Mouse (Mus musculus) bone marrow, adult 2 months (tissue): ENCODE data around the gene Atp6v1a.

ENCODE experiments used
- CTCF ChIP-seq: fragments of 200-500 bp; IDR thresholded peaks from 2 replicates; pipeline ENCODE4 v1.5.1; 2011; ENCODE audit warnings: low read length, control low read depth; ENCODE audit not compliant: control insufficient read depth, insufficient read depth
- POLR2A ChIP-seq: fragments of 200-500 bp; IDR thresholded peaks from 2 replicates; pipeline ENCODE4 v1.6.1; 2011; ENCODE audit warnings: low read depth, mild to moderate bottlenecking, control low read depth, low read length, borderline replicate concordance; ENCODE audit not compliant: control insufficient read depth

- TF ChIP-seq CTCF, result no peak
- TF ChIP-seq POLR2A, result no peak
Observed at GRCm38 (mm10) chr16:44184769-44185168, 45.3 kb upstream of the Atp6v1a start.
